Mouse (Mus musculus) forebrain, embryonic 13.5 days (tissue): ENCODE data around the gene Hspa4l. TPM values are rescaled to one million over a fixed set of nuclear protein-coding genes. Genes with fewer than 3 reads are reported as not detected.

Source experiments
- ATAC-seq: fragments of 200-750 bp; cut with Nextera tagmentation; 2 replicates; pipeline ENCODE4 v1.8.0; 2017
- H3K27ac ChIP-seq: fragments of 300-500 bp; sonication (generic); 2 replicates; pipeline ENCODE4 v1.5.1; 2015; ENCODE audit warnings: inconsistent platforms, mild to moderate bottlenecking, moderate library complexity
- H3K27me3 ChIP-seq: fragments of 300-500 bp; sonication (generic); 2 replicates; pipeline ENCODE4 v1.6.1; 2015; ENCODE audit warnings: mild to moderate bottlenecking, inconsistent platforms
- H3K36me3 ChIP-seq: fragments of 300-500 bp; sonication (generic); 2 replicates; pipeline ENCODE4 v1.6.1; 2015; ENCODE audit warnings: mild to moderate bottlenecking, inconsistent platforms; ENCODE audit not compliant: poor library complexity, severe bottlenecking
- H3K4me1 ChIP-seq: fragments of 300-500 bp; sonication (generic); 2 replicates; pipeline ENCODE4 v1.6.1; 2015; ENCODE audit warnings: inconsistent platforms
- H3K4me2 ChIP-seq: fragments of 300-500 bp; sonication (generic); 2 replicates; pipeline ENCODE4 v1.6.1; 2015; ENCODE audit warnings: inconsistent platforms, mild to moderate bottlenecking, moderate library complexity
- H3K4me3 ChIP-seq: fragments of 300-500 bp; sonication (generic); 2 replicates; pipeline ENCODE4 v1.5.1; 2015; ENCODE audit warnings: mild to moderate bottlenecking, inconsistent platforms
- H3K9ac ChIP-seq: fragments of 300-500 bp; sonication (generic); 2 replicates; pipeline ENCODE4 v1.6.1; 2015; ENCODE audit warnings: mild to moderate bottlenecking, inconsistent platforms
- H3K9me3 ChIP-seq: fragments of 300-500 bp; sonication (generic); replicated peaks from 2 replicates; pipeline ENCODE4 v1.6.1; 2016; ENCODE audit warnings: inconsistent platforms
- WGBS: fragments of 180-500 bp; shearing (Covaris S2); methylation state at CpG from one replicate; pipeline ENCODE4 v1.1.7; 2015; 5-methylcytosine and 5-hydroxymethylcytosine counted together
- polyA plus RNA-seq: library from polyadenylated mRNA; unstranded; fragments of >200 nt; fragmentation: Nextera tagmentation; extraction: Ambion mirVana; gene quantifications from 2 replicates; pipeline ENCODE4 v1.2.1, GENCODE M21; 2015

The Hspa4l gene
- polyA plus RNA-seq: 48.5 and 53.5 TPM in 2 replicates

DNA sequence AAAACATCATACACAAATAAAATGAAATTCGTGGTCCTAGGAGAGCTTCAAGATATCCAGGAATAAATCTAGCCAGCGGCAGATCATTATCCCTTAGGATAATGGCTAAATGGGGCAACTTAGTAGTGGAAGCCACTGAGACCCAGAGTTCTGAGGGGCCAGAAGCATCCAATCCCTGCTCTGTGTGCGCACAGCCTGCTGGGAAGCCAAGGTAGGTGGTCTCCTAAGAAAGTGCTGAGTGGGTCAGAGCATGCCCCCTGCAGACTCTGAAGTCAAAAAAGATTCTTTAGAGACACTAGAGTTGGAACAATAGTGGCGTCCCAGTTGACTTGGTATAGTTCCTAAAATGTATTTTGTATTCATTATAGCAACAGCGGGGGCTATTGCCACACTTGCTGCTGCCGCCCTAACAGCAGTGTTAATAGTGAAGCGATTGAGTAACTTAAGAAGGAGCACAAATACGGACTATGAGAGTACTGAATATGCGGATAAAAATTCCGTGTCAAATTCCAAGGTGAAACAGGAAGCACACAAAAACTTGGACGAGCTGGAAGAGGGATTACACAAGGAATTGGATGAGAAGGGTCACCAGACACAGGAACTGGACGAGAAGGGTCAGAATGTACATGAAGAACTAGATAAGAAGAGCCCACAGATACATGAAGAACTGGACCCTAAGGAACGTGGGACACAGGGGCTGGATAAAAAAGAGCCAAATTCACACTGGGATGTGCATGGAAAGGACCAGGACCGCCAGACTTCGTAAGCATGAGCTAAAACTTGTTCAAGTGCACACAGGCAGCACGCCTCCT lies at the start of gene Hspa4l:
TSS of gene Hspa4l (plus strand) at position 472 of the 812 bp plus-strand sequence.
- no peaks in the 10 kb centered on the region for H3K36me3 ChIP-seq
- H3K27ac ChIP-seq: peak within 1 kb of the TSS; percentile 90
- no peak for ATAC-seq
- H3K4me2 ChIP-seq: peak within 1 kb of the TSS; percentile 85
- no peaks in the 10 kb centered on the region for H3K27me3 ChIP-seq
- H3K9ac ChIP-seq: peak within 1 kb of the TSS; percentile 92
- H3K4me1 ChIP-seq: peaks cover 17% of the 10 kb centered on the region
- H3K4me3 ChIP-seq: peak within 1 kb of the TSS; percentile 92
- WGBS: 10% methylated on average over 16 of the region's 16 CpGs
- no peaks in the 10 kb centered on the region for H3K9me3 ChIP-seq

DNA sequence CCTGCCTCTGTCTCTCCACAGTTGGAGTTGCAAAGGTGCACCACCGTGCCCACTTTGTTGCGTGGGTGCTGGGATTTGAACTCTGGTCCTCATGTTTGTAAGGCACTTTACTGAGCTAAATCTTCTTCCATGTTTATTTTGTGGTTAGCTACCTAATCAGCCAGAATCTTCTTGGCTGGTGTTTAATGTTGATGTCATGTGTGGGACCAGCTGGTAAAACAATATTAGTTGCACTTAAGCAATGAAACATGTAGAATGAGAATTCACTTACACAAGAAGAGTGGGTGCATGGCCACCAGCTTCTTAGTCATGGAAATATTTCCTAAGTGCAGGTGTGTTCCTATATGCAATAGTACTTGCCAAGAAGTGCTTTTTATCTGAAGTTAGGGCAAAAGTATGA lies 49.1 kb upstream of the Hspa4l start:
- Histone ChIP-seq H3K36me3 (peaks cover 29% of the 10 kb centered on the region), H3K9me3 (no peaks in the 10 kb centered on the region), H3K4me2 (no peak overlapping the region), H3K9ac (no peak overlapping the region), H3K27ac (no peak overlapping the region), H3K4me1 (no peaks in the 10 kb centered on the region), H3K4me3 (no peak overlapping the region), H3K27me3 (no peaks in the 10 kb centered on the region)
- 96% methylated on average over 2 of the region's 2 CpGs for WGBS
- ATAC-seq: no peak

DNA sequence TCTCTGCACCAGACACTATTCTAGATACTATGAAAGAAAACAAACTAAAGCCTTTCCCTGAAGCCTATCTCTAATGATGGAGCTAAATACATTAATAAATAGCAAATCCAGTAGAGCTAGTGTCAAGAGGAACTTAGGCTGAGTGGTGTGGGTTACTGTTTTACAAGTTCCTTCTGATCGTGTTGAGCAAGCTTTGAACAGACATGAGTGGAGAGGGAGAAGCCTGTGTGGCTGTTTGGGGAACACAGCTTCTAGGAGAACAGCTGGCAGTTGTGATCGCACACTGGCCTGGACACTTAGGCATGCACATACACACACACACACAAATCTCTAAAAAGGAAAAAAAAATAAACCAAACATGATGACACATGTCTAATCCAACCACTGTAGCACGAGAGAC lies 45.5 kb upstream of the Hspa4l start:
- no peaks in the 10 kb centered on the region for H3K9me3 ChIP-seq
- H3K4me3 ChIP-seq: no peak overlapping the region
- no peaks in the 10 kb centered on the region for H3K27me3 ChIP-seq
- H3K4me2 ChIP-seq: no peak overlapping the region
- H3K4me1 ChIP-seq: no peaks in the 10 kb centered on the region
- peaks cover 29% of the 10 kb centered on the region for H3K36me3 ChIP-seq
- 89% methylated on average over 3 of the region's 3 CpGs for WGBS
- no peak for ATAC-seq
- H3K9ac ChIP-seq: no peak overlapping the region
- H3K27ac ChIP-seq: no peak overlapping the region

DNA sequence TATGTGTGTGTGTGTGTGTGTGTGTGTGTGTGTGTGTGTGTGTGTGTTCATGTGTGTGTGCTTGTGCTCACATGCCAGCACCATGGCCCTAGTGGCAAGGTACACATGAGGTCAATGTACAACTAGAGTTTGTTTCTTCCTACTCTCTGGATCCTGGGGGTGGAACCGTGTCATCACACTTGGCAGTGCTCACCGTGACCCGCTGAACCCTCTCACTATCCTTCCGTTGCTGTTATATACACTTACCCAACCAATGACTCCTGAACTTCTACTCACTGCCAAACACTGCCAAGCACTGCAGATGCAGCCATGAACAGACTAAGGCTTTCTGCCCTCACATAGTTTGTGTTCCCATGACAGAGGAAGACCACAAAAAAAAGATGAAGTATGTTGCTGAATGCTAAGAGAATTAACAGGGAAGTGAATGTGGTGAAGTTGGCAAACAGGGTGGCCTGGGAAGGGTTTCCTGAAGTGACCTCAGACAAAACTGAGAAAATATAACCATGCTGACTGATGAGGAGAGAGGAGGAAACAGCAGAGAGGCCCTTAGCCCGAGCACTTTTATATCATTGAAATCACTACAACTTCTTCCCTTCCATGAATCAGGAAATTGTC lies 39.4 kb upstream of the Hspa4l start:
- 89% methylated on average over 5 of the region's 5 CpGs for WGBS
- Histone ChIP-seq H3K4me3 (no peak overlapping the region), H3K36me3 (peaks cover 2% of the 10 kb centered on the region; the same call in 1 of the 2 replicates), H3K4me1 (no peaks in the 10 kb centered on the region), H3K4me2 (no peak overlapping the region), H3K9me3 (peaks cover 3% of the 10 kb centered on the region; the same call in 1 of the 2 replicates), H3K27ac (no peak overlapping the region), H3K27me3 (no peaks in the 10 kb centered on the region), H3K9ac (no peak overlapping the region)
- no peak for ATAC-seq

DNA sequence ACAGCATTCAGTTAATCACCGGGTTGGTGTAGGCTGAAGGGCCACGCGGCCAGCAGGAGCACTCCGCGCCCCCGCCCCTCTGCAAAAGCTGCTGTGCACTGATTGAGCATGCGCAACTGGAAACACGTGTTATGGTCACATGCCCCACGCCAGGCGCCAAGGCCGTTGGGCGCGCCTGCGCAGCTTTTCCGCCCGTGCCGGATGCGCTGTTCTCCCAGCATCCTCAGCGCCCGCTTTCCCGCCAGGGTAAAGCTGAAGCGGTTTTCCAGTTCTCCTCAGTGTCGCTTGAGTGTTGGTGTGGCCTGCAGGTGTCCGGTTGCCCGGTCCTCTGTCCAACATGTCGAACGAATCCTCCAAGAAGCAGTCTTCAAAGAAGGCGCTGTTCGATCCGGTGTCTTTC lies 35.6 kb upstream of the Hspa4l start, which contains the start of gene Slc25a31:
TSS of gene Slc25a31 (plus strand) at position 201 of the 400 bp plus-strand sequence.
- H3K27me3 ChIP-seq: no peaks in the 10 kb centered on the region
- no peaks in the 10 kb centered on the region for H3K4me1 ChIP-seq
- H3K27ac ChIP-seq: no peak within 1 kb of the TSS
- ATAC-seq: no peak
- no peak within 1 kb of the TSS for H3K4me3 ChIP-seq
- H3K36me3 ChIP-seq: no peaks in the 10 kb centered on the region
- peaks cover 3% of the 10 kb centered on the region; the same call in 1 of the 2 replicates for H3K9me3 ChIP-seq
- H3K4me2 ChIP-seq: no peak within 1 kb of the TSS
- H3K9ac ChIP-seq: no peak within 1 kb of the TSS
- 94% methylated on average over 30 of the region's 30 CpGs for WGBS

DNA sequence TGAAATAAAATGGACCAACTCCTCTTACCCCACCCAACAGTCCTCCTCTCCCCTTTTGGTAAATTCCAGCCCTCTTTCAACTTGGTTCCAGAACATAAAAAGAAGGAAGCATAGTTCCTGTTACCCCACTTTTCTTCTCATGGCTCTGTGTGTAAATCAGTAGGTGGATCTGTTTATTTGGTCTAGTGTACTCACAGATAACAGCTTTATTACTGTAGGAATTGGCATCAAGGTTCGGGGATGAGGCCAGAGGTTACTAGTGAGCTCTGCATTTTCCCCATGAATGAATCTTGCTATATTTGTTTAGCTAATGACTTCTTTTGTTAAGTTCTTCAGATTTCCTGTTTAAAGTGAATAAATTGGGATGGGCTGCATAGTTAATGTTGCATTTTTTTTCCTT lies 28.2 kb upstream of the Hspa4l start:
- 40% methylated on average over 1 of the region's 1 CpGs for WGBS
- no peak overlapping the region for H3K27ac ChIP-seq
- no peak overlapping the region for H3K4me2 ChIP-seq
- H3K9me3 ChIP-seq: no peaks in the 10 kb centered on the region
- H3K9ac ChIP-seq: no peak overlapping the region
- no peak for ATAC-seq
- no peaks in the 10 kb centered on the region for H3K4me1 ChIP-seq
- no peak overlapping the region for H3K4me3 ChIP-seq
- no peaks in the 10 kb centered on the region for H3K36me3 ChIP-seq
- no peaks in the 10 kb centered on the region for H3K27me3 ChIP-seq

DNA sequence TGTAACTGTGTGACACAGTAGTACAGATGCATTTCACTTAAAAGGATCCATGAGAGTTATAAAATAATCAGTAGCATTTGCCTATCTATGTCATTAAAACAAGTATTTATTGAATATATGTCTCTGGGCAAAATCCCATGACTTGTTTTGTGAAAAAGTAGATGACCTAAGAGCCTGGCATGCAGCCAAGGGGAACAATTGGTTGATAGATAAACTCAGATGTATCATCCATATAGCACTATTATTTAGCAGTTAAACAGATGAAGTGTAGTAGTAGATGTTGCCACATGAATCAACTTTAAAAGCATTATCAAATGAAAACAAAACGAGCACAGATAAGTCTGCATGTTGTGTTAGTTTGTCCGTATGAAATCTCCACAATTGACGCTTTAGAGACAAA lies 25.3 kb upstream of the Hspa4l start:
- Histone ChIP-seq H3K27ac (no peak overlapping the region), H3K27me3 (no peaks in the 10 kb centered on the region), H3K4me1 (no peaks in the 10 kb centered on the region), H3K9ac (no peak overlapping the region), H3K4me3 (no peak overlapping the region), H3K36me3 (no peaks in the 10 kb centered on the region), H3K4me2 (no peak overlapping the region), H3K9me3 (no peaks in the 10 kb centered on the region)
- 84% methylated on average over 3 of the region's 3 CpGs for WGBS
- no peak for ATAC-seq

DNA sequence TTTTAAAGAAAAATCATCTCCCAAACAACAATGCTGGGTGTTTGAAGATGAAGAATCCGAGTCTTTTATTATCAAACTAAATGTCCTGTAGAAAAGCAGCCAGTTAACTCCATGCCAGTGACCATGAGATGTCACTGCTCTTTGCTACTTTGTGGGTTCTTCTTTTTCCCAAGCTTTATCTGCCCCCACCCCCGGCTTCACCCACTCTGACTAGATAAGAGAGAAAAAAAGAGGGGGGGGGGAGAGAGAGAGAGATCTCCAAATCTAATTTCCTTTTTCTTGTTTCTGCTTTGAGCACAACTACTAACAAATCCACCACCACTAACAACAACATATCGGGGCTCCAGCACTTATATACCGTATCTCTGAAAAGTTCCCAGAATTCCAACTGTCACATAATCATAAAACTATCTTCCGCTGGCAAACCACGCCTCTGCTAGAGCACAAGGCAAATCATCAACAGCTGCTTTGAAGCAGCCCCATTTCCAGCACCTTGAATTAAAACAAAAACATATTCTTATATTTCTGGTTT lies 5.8 kb upstream of the Hspa4l start:
- Histone ChIP-seq H3K36me3 (no peaks in the 10 kb centered on the region), H3K27me3 (no peaks in the 10 kb centered on the region), H3K9me3 (no peaks in the 10 kb centered on the region), H3K27ac (no peak overlapping the region), H3K9ac (no peak overlapping the region), H3K4me2 (no peak overlapping the region), H3K4me1 (no peaks in the 10 kb centered on the region), H3K4me3 (no peak overlapping the region)
- ATAC-seq: no peak
- WGBS: 85% methylated on average over 6 of the region's 6 CpGs

DNA sequence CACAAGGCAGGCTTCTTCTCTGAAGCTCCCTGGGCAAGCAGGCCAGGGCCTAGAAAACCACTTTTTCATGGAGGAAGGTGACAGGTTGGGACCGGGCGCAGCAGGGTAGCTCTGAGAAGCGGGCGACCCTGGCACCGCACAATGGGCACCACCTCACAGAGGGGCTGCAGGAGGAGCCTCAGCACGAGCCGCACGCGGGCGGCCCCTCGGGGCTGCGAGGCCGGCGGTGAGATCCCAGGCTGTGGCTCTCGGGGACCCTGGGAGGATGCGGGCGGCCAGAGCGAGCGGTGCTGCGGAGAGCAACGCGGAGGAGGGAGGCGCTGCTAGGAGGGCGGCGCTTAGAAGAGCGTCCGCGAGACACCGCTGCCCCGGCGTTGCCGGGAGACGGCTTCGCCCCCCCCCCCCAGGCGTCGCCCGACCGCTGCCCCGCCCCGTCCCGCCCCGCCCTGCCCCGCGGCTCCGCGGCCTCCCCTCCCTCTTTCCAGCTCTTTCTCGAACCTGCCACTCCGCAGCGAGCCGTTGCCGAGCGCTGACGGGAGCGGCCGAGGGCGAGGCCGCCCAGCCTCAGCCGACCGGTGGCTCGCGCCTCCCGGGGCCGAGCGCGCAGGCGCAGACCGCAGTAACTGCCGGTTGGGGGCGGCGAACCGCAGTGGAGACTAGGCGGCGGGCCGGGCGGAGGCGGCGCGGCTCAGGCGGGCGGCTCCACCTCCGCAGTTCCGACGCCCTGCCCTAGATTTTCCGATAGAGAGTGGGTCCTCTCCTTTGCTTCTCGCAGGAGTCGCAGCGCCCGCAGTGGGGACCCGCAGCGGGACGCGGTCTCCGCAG lies 753 bp downstream of the Hspa4l start:
- no peaks in the 10 kb centered on the region for H3K36me3 ChIP-seq
- H3K27me3 ChIP-seq: no peaks in the 10 kb centered on the region
- WGBS: under 1% methylated on average over 48 of the region's 93 CpGs
- H3K9me3 ChIP-seq: no peaks in the 10 kb centered on the region
- peak overlapping the region; percentile 92 for H3K9ac ChIP-seq
- peak; percentile 96 for ATAC-seq
- peak overlapping the region; percentile 92 for H3K4me3 ChIP-seq
- H3K4me2 ChIP-seq: peak overlapping the region; percentile 85
- peak overlapping the region; percentile 90 for H3K27ac ChIP-seq
- H3K4me1 ChIP-seq: peaks cover 17% of the 10 kb centered on the region

DNA sequence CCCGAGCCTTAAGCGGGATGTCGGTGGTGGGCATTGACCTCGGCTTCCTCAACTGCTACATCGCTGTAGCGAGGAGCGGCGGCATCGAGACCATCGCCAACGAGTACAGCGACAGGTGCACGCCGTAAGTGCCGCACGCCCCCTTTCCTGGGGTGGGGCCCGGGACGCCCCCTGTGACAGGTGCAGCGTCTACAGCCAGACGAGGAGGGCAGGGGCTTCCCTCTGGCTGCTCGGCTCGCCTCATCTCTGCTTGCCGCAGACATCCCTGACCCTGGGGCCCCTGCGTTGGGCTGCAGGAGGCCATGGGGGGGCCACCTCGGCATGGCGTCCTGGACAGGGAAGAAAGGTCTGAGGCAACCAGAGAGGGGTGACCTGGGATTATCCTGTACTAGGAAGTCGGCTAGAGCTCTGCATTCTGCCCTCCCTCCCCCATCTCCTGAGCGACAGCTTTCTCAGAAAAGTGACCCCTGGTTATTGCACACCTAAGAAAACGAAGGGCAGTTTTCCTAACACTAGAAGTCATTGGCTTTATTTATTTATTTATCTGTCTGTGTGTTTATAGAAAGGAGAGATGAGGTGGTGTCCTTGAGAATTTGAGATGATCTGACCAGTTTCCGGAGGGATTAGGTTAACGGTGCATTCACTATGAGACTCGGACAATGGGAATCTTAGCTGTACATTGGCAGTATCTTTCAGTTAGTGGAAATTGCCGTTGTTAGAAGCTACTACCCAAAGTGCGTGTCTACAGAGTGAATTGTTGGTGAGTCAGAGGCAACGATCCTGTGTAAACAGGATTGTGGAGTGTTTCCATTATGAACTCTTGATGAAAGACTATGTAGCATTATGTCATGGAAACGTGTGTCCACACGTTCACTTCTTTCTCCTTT lies 1.6 kb downstream of the Hspa4l start:
- Histone ChIP-seq H3K36me3 (no peaks in the 10 kb centered on the region), H3K9ac (peak overlapping the region; percentile 92), H3K4me3 (peak overlapping the region; percentile 92), H3K27ac (peak overlapping the region; percentile 90), H3K9me3 (no peaks in the 10 kb centered on the region), H3K27me3 (no peaks in the 10 kb centered on the region), H3K4me2 (peak overlapping the region; percentile 85), H3K4me1 (peaks cover 17% of the 10 kb centered on the region)
- no peak; the same call in 1 of the 2 replicates for ATAC-seq
- under 1% methylated on average over 37 of the region's 37 CpGs for WGBS

DNA sequence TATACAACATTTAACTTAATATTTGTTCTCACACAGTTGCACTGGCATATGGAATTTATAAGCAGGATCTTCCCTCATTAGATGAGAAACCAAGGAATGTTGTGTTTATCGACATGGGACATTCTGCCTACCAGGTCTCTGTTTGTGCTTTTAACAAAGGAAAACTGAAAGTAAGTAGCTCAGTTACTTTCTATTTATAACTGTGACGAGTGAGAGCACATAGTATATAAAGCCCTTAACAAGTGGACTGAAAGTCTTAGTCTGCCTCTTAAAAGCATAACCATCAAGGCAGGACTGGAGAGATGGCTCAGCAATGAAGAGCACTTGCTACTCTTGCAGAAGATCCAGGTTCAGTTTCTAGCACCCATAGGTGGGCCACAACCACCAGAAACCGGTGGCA lies 16.5 kb downstream of the Hspa4l start:
- no peak overlapping the region for H3K9ac ChIP-seq
- H3K36me3 ChIP-seq: peaks cover 58% of the 10 kb centered on the region
- H3K4me2 ChIP-seq: no peak overlapping the region
- no peaks in the 10 kb centered on the region for H3K9me3 ChIP-seq
- 84% methylated on average over 3 of the region's 3 CpGs for WGBS
- no peak for ATAC-seq
- no peak overlapping the region for H3K27ac ChIP-seq
- no peak overlapping the region for H3K4me3 ChIP-seq
- H3K27me3 ChIP-seq: no peaks in the 10 kb centered on the region
- H3K4me1 ChIP-seq: no peaks in the 10 kb centered on the region
